Mouse (Mus musculus) limb, embryonic 12.5 days (tissue): ENCODE measurements around the gene G0s2. TPM values are rescaled to one million over a fixed set of nuclear protein-coding genes. Genes with fewer than 3 reads are reported as not detected.
"Not testable (repeated sequence)": the region's sequence is repeated elsewhere in the genome, so short reads cannot be mapped to it uniquely, and the experiment has no call there.

ENCODE experiments used
- ATAC-seq: fragments of 200-750 bp; cut with Nextera tagmentation; 2 replicates; pipeline ENCODE4 v1.8.0; 2017; ENCODE audit warnings: low read depth, moderate TSS enrichment; ENCODE audit not compliant: insufficient number of reproducible peaks, insufficient read depth, low FRiP score, low TSS enrichment
- H3K27ac ChIP-seq: fragments of 300-500 bp; sonication (generic); 2 replicates; pipeline ENCODE4 v1.5.1; 2016; ENCODE audit warnings: mild to moderate bottlenecking, moderate library complexity
- H3K27me3 ChIP-seq: fragments of 300-500 bp; sonication (generic); 2 replicates; pipeline ENCODE4 v1.6.1; 2016; ENCODE audit warnings: mild to moderate bottlenecking, moderate library complexity
- H3K36me3 ChIP-seq: fragments of 300-500 bp; sonication (generic); 2 replicates; pipeline ENCODE4 v1.6.1; 2016; ENCODE audit warnings: mild to moderate bottlenecking, moderate library complexity
- H3K4me1 ChIP-seq: fragments of 300-500 bp; sonication (generic); replicated peaks from 2 replicates; pipeline ENCODE4 v1.6.1; 2016
- H3K4me2 ChIP-seq: fragments of 300-500 bp; sonication (generic); 2 replicates; pipeline ENCODE4 v1.6.1; 2016; ENCODE audit warnings: mild to moderate bottlenecking, moderate library complexity
- H3K4me3 ChIP-seq: fragments of 300-500 bp; sonication (generic); replicated peaks from 2 replicates; pipeline ENCODE4 v1.5.1; 2016; ENCODE audit warnings: mild to moderate bottlenecking
- H3K9ac ChIP-seq: fragments of 300-500 bp; sonication (generic); replicated peaks from 2 replicates; pipeline ENCODE4 v1.6.1; 2016; ENCODE audit warnings: mild to moderate bottlenecking, moderate library complexity
- H3K9me3 ChIP-seq: fragments of 300-500 bp; sonication (generic); 2 replicates; pipeline ENCODE4 v1.6.1; 2016; ENCODE audit warnings: mild to moderate bottlenecking, moderate library complexity
- WGBS: fragments of 180-500 bp; shearing (Covaris S2); methylation state at CpG from one replicate; pipeline ENCODE4 v1.1.7; 2016; 5-methylcytosine and 5-hydroxymethylcytosine counted together
- polyA plus RNA-seq: library from polyadenylated mRNA; unstranded; fragments of >200 nt; fragmentation: Nextera tagmentation; extraction: Ambion mirVana; gene quantifications from 2 replicates; pipeline ENCODE4 v1.2.1, GENCODE M21; 2016

Gene G0s2
- polyA plus RNA-seq, 1 experiment from 2014 or later = 10.4 TPM

- Histone ChIP-seq H3K9ac (no peak overlapping the region), H3K9me3 (no peaks in the 10 kb centered on the region), H3K36me3 (no peaks in the 10 kb centered on the region), H3K27ac (no peak overlapping the region), H3K4me1 (no peaks in the 10 kb centered on the region), H3K27me3 (no peaks in the 10 kb centered on the region), H3K4me2 (no peak overlapping the region), H3K4me3 (no peak overlapping the region)
- WGBS = 83% methylated on average over 2 of the region's 2 CpGs
- ATAC-seq = no peak
Observed at GRCm38 (mm10) chr1:193287578-193287977, 14.6 kb upstream of the G0s2 start.

- not testable (repeated sequence) for H3K9me3 ChIP-seq, H3K36me3 ChIP-seq, H3K4me1 ChIP-seq, ATAC-seq, H3K4me3 ChIP-seq, H3K27ac ChIP-seq, H3K27me3 ChIP-seq, H3K9ac ChIP-seq, H3K4me2 ChIP-seq
- WGBS = 92% methylated on average over 3 of the region's 3 CpGs
Observed at GRCm38 (mm10) chr1:193285766-193286325, 12.8 kb upstream of the G0s2 start.

DNA sequence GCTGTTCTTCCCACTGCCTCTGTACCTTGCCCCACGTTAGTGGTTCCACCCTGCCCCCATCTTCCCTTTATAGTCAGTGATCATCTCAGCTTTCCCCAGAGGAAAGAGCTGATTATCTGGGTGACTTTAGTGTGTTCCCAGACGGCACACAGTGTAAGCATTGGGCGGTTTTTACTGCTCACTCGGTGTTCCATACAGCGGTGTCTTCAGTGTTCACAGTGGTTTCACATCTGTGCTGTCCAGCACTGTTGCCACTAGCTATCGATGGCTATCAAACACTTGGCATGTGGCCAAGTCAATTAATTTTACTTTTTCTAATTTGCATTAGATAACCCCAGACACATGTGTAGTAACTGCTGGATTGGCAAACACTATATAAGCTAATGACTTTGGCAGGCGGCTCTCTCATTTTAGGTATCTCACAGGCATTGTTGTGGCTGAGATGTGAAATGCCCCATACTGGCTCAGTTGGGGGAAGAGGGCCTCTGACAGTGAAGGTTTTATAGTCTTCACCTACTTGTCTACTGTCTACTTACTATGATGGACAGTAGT is 11.3 kb upstream of the G0s2 start:
- H3K4me3 ChIP-seq = no peak overlapping the region
- WGBS = 74% methylated on average over 7 of the region's 7 CpGs
- H3K4me1 ChIP-seq = no peaks in the 10 kb centered on the region
- no peak overlapping the region for H3K4me2 ChIP-seq
- no peaks in the 10 kb centered on the region for H3K9me3 ChIP-seq
- H3K27ac ChIP-seq = no peak overlapping the region
- H3K36me3 ChIP-seq = no peaks in the 10 kb centered on the region
- ATAC-seq = peak; percentile 47
- H3K9ac ChIP-seq = no peak overlapping the region
- H3K27me3 ChIP-seq = no peaks in the 10 kb centered on the region

GRCm38 (mm10) chr1:193281344-193281743 is 8.3 kb upstream of the G0s2 start:
- 79% methylated on average over 2 of the region's 2 CpGs for WGBS

DNA sequence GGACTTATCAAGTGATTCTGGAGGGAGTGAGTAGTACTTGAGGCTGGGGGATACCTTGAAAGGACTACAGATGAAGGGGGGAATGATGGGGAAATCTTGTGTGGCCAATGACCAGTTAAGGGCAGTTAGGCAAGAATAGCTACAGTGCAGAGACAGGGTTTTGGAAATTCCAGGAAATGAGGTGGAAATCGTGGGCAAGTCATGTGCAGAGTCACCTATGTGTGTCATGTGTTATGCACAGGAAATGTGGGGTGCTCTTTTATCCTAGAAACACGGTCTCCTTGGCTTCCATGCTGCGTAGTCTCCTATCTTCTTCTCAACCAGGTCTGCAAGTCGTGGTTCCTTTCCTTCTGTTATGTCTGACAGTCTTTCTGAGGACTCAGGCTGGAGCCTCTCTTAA is 6.5 kb upstream of the G0s2 start:
- H3K27me3 ChIP-seq = no peaks in the 10 kb centered on the region
- WGBS = 89% methylated on average over 4 of the region's 4 CpGs
- no peak overlapping the region for H3K27ac ChIP-seq
- ATAC-seq = no peak
- H3K9ac ChIP-seq = no peak overlapping the region
- H3K4me1 ChIP-seq = peaks cover 5% of the 10 kb centered on the region; the same call in 1 of the 2 replicates
- no peaks in the 10 kb centered on the region for H3K9me3 ChIP-seq
- H3K4me3 ChIP-seq = no peak overlapping the region
- H3K36me3 ChIP-seq = no peaks in the 10 kb centered on the region
- no peak overlapping the region for H3K4me2 ChIP-seq

More at GRCm38 (mm10) chr1:193281344-193281743, 8.3 kb upstream of the G0s2 start:
- Histone ChIP-seq H3K27me3 (no peaks in the 10 kb centered on the region), H3K36me3 (no peaks in the 10 kb centered on the region), H3K9me3 (no peaks in the 10 kb centered on the region), H3K4me3 (no peak overlapping the region), H3K4me1 (peaks cover 5% of the 10 kb centered on the region; the same call in 1 of the 2 replicates), H3K4me2 (no peak overlapping the region), H3K27ac (no peak overlapping the region), H3K9ac (no peak overlapping the region)
- no peak for ATAC-seq

- no peak for ATAC-seq
- no peak overlapping the region for H3K9ac ChIP-seq
- H3K36me3 ChIP-seq = no peaks in the 10 kb centered on the region
- no peak overlapping the region for H3K4me2 ChIP-seq
- 33% methylated on average over 6 of the region's 6 CpGs for WGBS
- H3K4me3 ChIP-seq = no peak overlapping the region
- H3K9me3 ChIP-seq = no peaks in the 10 kb centered on the region
- H3K27me3 ChIP-seq = no peaks in the 10 kb centered on the region
- H3K27ac ChIP-seq = peak overlapping the region; percentile 35; the same call in 1 of the 2 replicates
- peaks cover 7% of the 10 kb centered on the region for H3K4me1 ChIP-seq
Observed at GRCm38 (mm10) chr1:193278414-193279045, 5.5 kb upstream of the G0s2 start.

DNA sequence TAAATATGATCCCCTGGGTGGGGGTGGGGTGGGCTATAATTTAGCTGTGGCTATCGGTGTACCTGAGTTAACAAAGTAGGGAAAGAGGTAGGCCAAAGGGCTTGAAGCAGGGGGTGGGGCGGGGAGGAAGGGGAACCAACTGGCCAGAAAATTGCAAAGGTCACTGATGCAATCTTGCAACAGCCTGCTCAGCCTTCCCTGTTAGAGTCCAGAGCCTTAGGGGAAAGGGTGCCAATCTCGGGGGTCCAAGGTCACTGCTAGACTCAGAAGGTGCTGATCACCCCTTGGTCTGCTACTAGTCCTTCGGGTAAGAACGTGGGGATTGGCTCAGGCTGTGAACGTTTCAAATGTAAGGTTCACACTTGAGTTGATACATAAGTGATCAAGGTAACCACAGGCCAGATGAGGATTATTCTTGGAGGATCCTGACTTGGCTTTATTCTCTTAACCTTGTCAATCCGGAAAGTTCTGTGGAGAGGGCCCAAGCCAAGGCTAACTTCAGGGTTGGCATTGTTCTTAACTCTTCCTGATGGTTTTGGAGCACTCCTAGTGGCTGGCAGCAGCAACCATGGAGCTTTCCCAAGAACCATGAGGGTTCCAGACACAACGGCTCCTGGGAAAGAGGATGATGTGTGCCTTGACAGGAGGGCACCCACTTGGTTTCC is 1.5 kb upstream of the G0s2 start:
- H3K27me3 ChIP-seq = no peaks in the 10 kb centered on the region
- no peak overlapping the region for H3K9ac ChIP-seq
- peaks cover 19% of the 10 kb centered on the region for H3K4me1 ChIP-seq
- no peak for ATAC-seq
- H3K4me3 ChIP-seq = no peak overlapping the region
- no peak overlapping the region for H3K27ac ChIP-seq
- H3K9me3 ChIP-seq = no peaks in the 10 kb centered on the region
- no peak overlapping the region for H3K4me2 ChIP-seq
- WGBS = 81% methylated on average over 8 of the region's 8 CpGs
- no peaks in the 10 kb centered on the region for H3K36me3 ChIP-seq

DNA sequence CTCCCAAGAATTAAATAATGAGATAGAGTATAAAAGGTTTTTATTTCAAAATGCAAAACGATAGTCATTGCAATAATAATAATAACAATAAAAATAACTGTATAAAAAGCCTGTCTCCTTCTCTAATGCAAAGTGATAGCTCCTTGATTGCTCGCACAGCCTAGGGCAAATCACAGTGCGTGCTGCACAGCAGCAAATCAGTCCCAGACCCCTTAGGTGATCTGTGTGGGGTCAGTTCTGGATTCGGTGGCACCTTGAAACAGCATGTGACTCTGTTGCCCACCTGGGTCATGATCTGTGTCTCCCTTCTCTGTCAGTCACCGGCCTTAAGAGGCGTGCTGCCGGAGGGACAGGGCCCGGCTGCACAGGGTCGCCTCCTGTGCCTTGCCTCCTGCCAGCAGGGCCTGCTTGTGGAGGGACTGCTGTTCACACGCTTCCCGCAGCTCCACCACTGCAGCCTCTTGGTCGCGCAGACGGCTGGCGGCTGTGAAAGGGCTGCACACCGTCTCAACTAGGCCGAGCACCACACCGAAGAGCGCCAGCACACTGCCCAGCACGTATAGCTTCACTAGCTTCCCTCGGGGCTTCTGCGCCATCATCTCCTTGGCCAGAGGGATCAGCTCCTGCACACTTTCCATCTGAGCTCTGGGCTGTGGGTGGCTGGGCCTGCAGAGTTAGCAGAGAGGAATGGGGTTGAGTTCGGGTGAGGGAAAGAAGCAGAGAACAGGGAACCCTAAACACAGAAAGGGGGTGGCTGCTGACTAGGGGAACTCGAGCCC is 691 bp downstream of the G0s2 start:
- Histone ChIP-seq H3K27me3 (no peaks in the 10 kb centered on the region), H3K9ac (peak overlapping the region; percentile 61), H3K4me2 (peak overlapping the region; percentile 72), H3K4me3 (peak overlapping the region; percentile 44), H3K4me1 (peaks cover 14% of the 10 kb centered on the region), H3K27ac (peak overlapping the region; percentile 66), H3K36me3 (no peaks in the 10 kb centered on the region), H3K9me3 (no peaks in the 10 kb centered on the region)
- 12% methylated on average over 24 of the region's 24 CpGs for WGBS
- peak; percentile 33; the same call in 1 of the 2 replicates for ATAC-seq

DNA sequence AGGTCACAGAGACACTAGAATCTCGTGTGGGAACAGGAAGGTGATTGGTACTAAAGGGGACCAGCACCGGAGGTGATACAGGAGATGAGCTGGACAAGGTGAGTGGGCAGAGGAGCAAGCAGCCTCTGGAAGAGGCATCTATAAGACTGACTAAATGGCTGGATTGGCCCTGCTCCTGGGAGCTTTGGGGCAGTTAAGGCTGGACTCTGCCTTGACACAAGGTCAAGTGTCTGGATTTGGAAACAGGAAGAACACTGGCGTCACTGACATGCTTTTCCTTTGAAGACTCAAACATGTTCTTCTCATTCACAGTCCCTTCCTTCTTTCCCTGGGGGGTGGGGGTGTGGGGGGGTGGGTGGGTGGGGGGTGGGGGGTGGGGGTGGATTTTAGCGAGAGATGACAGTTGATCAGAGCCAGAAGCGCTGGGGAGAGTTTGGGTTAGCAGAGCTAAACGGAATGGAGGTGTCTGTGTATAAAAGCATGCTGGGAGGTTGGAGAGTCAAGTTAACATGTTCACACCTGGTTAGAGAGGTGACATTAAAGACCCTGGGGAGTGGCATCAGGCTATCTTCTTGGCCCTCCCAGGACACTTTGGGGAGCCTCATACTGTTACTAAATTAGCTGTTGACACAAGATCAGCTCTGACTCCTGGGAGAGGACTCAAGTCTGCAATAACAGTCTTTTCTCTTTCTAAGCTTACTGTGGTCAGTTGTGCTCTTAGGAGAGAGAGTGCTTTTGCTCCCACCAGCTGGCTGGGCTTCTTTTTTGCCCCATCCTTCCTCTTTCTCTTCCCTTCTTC is 1.9 kb downstream of the G0s2 start:
- 40% methylated on average over 6 of the region's 6 CpGs for WGBS
- H3K9me3 ChIP-seq = no peaks in the 10 kb centered on the region
- ATAC-seq = no peak
- H3K27me3 ChIP-seq = no peaks in the 10 kb centered on the region
- H3K4me3 ChIP-seq = no peak overlapping the region
- H3K27ac ChIP-seq = no peak overlapping the region
- no peak overlapping the region for H3K9ac ChIP-seq
- peaks cover 14% of the 10 kb centered on the region for H3K4me1 ChIP-seq
- H3K4me2 ChIP-seq = no peak overlapping the region
- H3K36me3 ChIP-seq = no peaks in the 10 kb centered on the region

DNA sequence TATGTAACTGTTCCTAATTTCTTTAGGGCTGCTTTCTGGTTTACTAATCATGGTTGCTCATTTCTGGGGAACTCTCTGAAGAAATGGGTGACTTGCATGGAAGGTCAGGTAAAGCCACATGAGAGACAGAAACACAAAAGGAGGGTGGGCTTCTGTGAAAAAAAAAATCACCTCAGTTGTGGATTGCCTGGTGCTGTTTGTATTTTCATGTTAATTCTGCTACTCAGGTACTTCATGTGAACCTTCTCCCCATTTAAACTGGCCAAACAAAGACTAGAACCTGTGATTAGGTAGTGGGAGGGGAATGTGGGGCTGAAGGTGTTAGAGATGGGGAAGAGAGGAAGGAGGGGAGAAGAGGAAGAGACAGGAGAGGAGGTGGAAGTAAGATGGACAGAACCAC is 7.3 kb downstream of the G0s2 start:
- Histone ChIP-seq H3K36me3 (no peaks in the 10 kb centered on the region), H3K27me3 (no peaks in the 10 kb centered on the region), H3K4me3 (no peak overlapping the region), H3K4me1 (0 out of 2 replicates have a peak, but pooled peaks cover 3% of the 10 kb centered on the region), H3K4me2 (no peak overlapping the region), H3K9me3 (no peaks in the 10 kb centered on the region), H3K27ac (no peak overlapping the region), H3K9ac (no peak overlapping the region)
- no peak for ATAC-seq
